Comparison of ENCODE assay signal across 21 mouse cellular contexts in the genomic region with DNA sequence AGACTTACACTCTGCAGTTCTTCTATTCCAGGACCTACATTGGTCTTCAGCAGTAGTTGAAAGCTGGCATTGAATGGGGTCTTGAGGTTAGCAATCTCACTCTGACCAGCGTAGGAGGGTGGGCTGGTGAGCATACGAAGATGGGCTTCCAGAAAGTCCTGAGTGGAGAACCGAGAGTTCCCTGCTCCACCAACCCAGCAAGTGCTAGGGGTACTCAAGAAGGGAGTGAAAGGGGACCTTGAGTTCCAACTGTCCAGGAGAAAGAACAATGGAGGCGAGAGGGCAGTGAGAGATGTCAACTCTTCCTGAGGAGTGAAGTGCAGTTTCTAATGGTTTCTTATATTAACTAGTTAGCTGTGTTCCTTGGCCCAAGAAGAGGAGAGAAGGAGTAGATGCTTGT. TPM values are rescaled to one million over a fixed set of nuclear protein-coding genes. Genes with fewer than 3 reads are reported as not detected.
DNase-seq lines count a peak whose midpoint lies in the region; ATAC-seq and TF ChIP-seq lines count a peak whose summit lies in the region.
"Had no signal": no experiment of that assay in that cellular context is flagged by ENCODE, and none has a peak within 500 bp of the region (broad histone marks: within the 10 kb centered on the region; RNA-seq: fewer than 3 reads in every experiment).

No protein-coding gene starts in this region.

- TF ChIP-seq POLR2A in heart, adult 2 months (IDR thresholded peaks at IDR 0.05; ENCODE audit: insufficient read depth, low read depth, low read length) = no peak

- H3K27ac ChIP-seq in heart, embryonic 13.5 days (replicated peaks) = no peak overlapping the region
- no peak overlapping the region for H3K27ac ChIP-seq in heart, adult 2 months
- H3K27ac ChIP-seq in embryonic facial prominence, embryonic 10.5 days (replicated peaks) = peak overlapping the region; percentile 87
- H3K27ac ChIP-seq in forebrain, embryonic 12.5 days = peak overlapping the region; percentile 95
- H3K27ac ChIP-seq in midbrain, embryonic 11.5 days (ENCODE audit: low read depth, low read length) = no peak overlapping the region
- H3K27ac ChIP-seq: hindbrain, postnatal 0 days; stomach, embryonic 15.5 days had no signal

- no peak overlapping the region for H3K4me2 ChIP-seq in heart, embryonic 13.5 days
- peak overlapping the region; percentile 69 for H3K4me2 ChIP-seq in forebrain, embryonic 12.5 days
- peak overlapping the region; percentile 43; the same call in 1 of the 2 replicates for H3K4me2 ChIP-seq in midbrain, embryonic 11.5 days
- H3K4me2 ChIP-seq: lung, embryonic 14.5 days; stomach, embryonic 15.5 days had no signal

- no peak for TF ChIP-seq CTCF in heart, adult 2 months (IDR thresholded peaks at IDR 0.05)

- peak overlapping the region; percentile 27 for H3K4me3 ChIP-seq in heart, embryonic 13.5 days
- no peak overlapping the region for H3K4me3 ChIP-seq in heart, adult 2 months
- H3K4me3 ChIP-seq in embryonic facial prominence, embryonic 10.5 days = peak overlapping the region; percentile 61
- peak overlapping the region; percentile 43 for H3K4me3 ChIP-seq in forebrain, embryonic 12.5 days (replicated peaks)
- H3K4me3 ChIP-seq in midbrain, embryonic 11.5 days (ENCODE audit: low read depth, low read length) = peak overlapping the region; percentile 13
- H3K4me3 ChIP-seq: megakaryocyte, embryonic 14.5 days; stomach, embryonic 15.5 days had no signal

- TF ChIP-seq EP300 in heart, adult 2 months (IDR thresholded peaks at IDR 0.05; ENCODE audit: insufficient read depth, low read depth, low read length) = no peak

- no peak for DNase-seq in heart, adult 2 months
- no peak for DNase-seq in embryonic facial prominence, embryonic 10.5 days (ENCODE audit: low spot score)
- peak; percentile 94 for DNase-seq in midbrain, embryonic 11.5 days (ENCODE audit: low spot score, missing footprints)
- DNase-seq in kidney, postnatal 25 days = no peak
- DNase-seq in left cerebral cortex, adult 18-20 months (ENCODE audit: low spot score in 2 of 2) = no peak
- DNase-seq: cerebellum, adult 2 months; kidney, adult 9 months; lung, embryonic 14.5 days; right cerebral cortex, adult 18-20 months; spleen, adult 18-20 months had no signal

- no peaks in the 10 kb centered on the region for H3K36me3 ChIP-seq in heart, embryonic 13.5 days
- H3K36me3 ChIP-seq in heart, adult 2 months (ENCODE audit: control insufficient read depth, insufficient read depth, low read length) = no peaks in the 10 kb centered on the region
- no peaks in the 10 kb centered on the region for H3K36me3 ChIP-seq in embryonic facial prominence, embryonic 10.5 days (replicated peaks)
- H3K36me3 ChIP-seq in forebrain, embryonic 12.5 days (replicated peaks) = no peaks in the 10 kb centered on the region
- H3K36me3 ChIP-seq in midbrain, embryonic 11.5 days (ENCODE audit: control insufficient read depth, insufficient read depth, low read length) = no peaks in the 10 kb centered on the region
- H3K36me3 ChIP-seq: stomach, embryonic 15.5 days had no signal

- no peak for ATAC-seq in heart, embryonic 13.5 days (ENCODE audit: extremely low read depth, insufficient number of reproducible peaks, low FRiP score, low TSS enrichment)
- ATAC-seq in forebrain, embryonic 12.5 days (ENCODE audit: low FRiP score) = no peak
- no peak for ATAC-seq in midbrain, embryonic 11.5 days (ENCODE audit: low FRiP score)
- ATAC-seq in cerebellum, adult (ENCODE audit: insufficient number of reproducible peaks, low FRiP score, low TSS enrichment) = no peak
- ATAC-seq: hindbrain, postnatal 0 days had no signal

- H3K9ac ChIP-seq in heart, embryonic 13.5 days = no peak overlapping the region
- H3K9ac ChIP-seq in heart, adult 2 months (ENCODE audit: low read depth, low read length) = no peak overlapping the region
- H3K9ac ChIP-seq in forebrain, embryonic 12.5 days = peak overlapping the region; percentile 57
- H3K9ac ChIP-seq in midbrain, embryonic 11.5 days (ENCODE audit: low read length) = 0 out of 2 replicates have a peak overlapping the region, but pooled peaks have one; percentile 1
- H3K9ac ChIP-seq: lung, embryonic 14.5 days; stomach, embryonic 15.5 days had no signal

- peaks cover 100% of the 10 kb centered on the region for H3K27me3 ChIP-seq in heart, embryonic 13.5 days (replicated peaks)
- peaks cover 35% of the 10 kb centered on the region for H3K27me3 ChIP-seq in heart, adult 2 months (ENCODE audit: control insufficient read depth, insufficient read depth, low read length)
- peaks cover 100% of the 10 kb centered on the region for H3K27me3 ChIP-seq in embryonic facial prominence, embryonic 10.5 days (replicated peaks; ENCODE audit: low read depth, poor library complexity, severe bottlenecking)
- peaks cover 99% of the 10 kb centered on the region for H3K27me3 ChIP-seq in forebrain, embryonic 12.5 days
- peaks cover 99% of the 10 kb centered on the region for H3K27me3 ChIP-seq in midbrain, embryonic 11.5 days (ENCODE audit: control insufficient read depth, insufficient read depth, low read length)

- H3K79me2 ChIP-seq in heart, adult 2 months (replicated peaks; ENCODE audit: control insufficient read depth, insufficient read depth, low read length) = no peaks in the 10 kb centered on the region

- H3K4me1 ChIP-seq in heart, embryonic 13.5 days = peaks cover 18% of the 10 kb centered on the region
- no peaks in the 10 kb centered on the region for H3K4me1 ChIP-seq in heart, adult 2 months (ENCODE audit: control insufficient read depth, insufficient read depth, low read length)
- peaks cover 57% of the 10 kb centered on the region for H3K4me1 ChIP-seq in embryonic facial prominence, embryonic 10.5 days
- H3K4me1 ChIP-seq in forebrain, embryonic 12.5 days = peaks cover 68% of the 10 kb centered on the region
- peaks cover 24% of the 10 kb centered on the region for H3K4me1 ChIP-seq in midbrain, embryonic 11.5 days (ENCODE audit: control insufficient read depth, insufficient read depth, low read length)

- intact Hi-C loops in heart, adult 2 months (cut with DNase I) = no loop called here

- WGBS in heart, embryonic 13.5 days = 2% methylated on average over 4 of the region's 4 CpGs
- WGBS in heart, adult 2 months = 5% methylated on average over 4 of the region's 4 CpGs
- under 1% methylated on average over 4 of the region's 4 CpGs for WGBS in embryonic facial prominence, embryonic 10.5 days
- 7% methylated on average over 4 of the region's 4 CpGs for WGBS in forebrain, embryonic 12.5 days
- WGBS in midbrain, embryonic 11.5 days = 2% methylated on average over 4 of the region's 4 CpGs

- H3K9me3 ChIP-seq in heart, embryonic 13.5 days = no peaks in the 10 kb centered on the region
- no peaks in the 10 kb centered on the region for H3K9me3 ChIP-seq in embryonic facial prominence, embryonic 10.5 days
- no peaks in the 10 kb centered on the region for H3K9me3 ChIP-seq in forebrain, embryonic 12.5 days
- no peaks in the 10 kb centered on the region for H3K9me3 ChIP-seq in midbrain, embryonic 11.5 days (ENCODE audit: control insufficient read depth, low read length)
- H3K9me3 ChIP-seq: megakaryocyte, embryonic 14.5 days; stomach, embryonic 15.5 days had no signal

RNA-seq across cellular contexts. Expression of a gene that starts 2.2 kb away (rescaled TPM):
- polyA plus RNA-seq in heart, embryonic 13.5 days (2015; fragmentation: Nextera tagmentation; extraction: Ambion mirVana) = not detected in 2 replicates
- total RNA-seq in heart, adult 2 months (2021) = not detected
- 0.06 TPM in 1 of 2 replicates, not detected in the other for polyA plus RNA-seq in heart, adult 2 months (2012; rRNA removed)
- polyA plus RNA-seq in embryonic facial prominence, embryonic 10.5 days (2016; fragmentation: Nextera tagmentation; extraction: Ambion mirVana) = 8.8 and 13.1 TPM in 2 replicates
- polyA plus RNA-seq in forebrain, embryonic 12.5 days (2016; fragmentation: Nextera tagmentation; extraction: Ambion mirVana) = 26.1 and 27.4 TPM in 2 replicates
- 6.7 and 10.7 TPM in 2 replicates for polyA plus RNA-seq in midbrain, embryonic 11.5 days (2014; fragmentation: Nextera tagmentation; extraction: Ambion mirVana)
- total RNA-seq in left cerebral cortex, adult 18-20 months (2021) = 1 to 10 TPM; 2.9 to 6.1 TPM
- total RNA-seq: common myeloid progenitor, adult 5-6 weeks; gastrocnemius, adult 18-20 months; liver, adult 2 months had no signal
- polyA plus RNA-seq: heart, embryonic 16.5 days; large intestine, adult 2 months; liver, adult 2 months; lung, embryonic 14.5 days; stomach, embryonic 15.5 days had no signal

Comparison
In these comparisons a context has a peak if more than half of its experiments do, and no peak if none do; other contexts are left out.
1. H3K27ac ChIP-seq: peak in embryonic facial prominence, embryonic 10.5 days (single experiment) and forebrain, embryonic 12.5 days (single experiment); none in heart, embryonic 13.5 days (single experiment), heart, adult 2 months (single experiment) and midbrain, embryonic 11.5 days (single experiment).
2. H3K9ac ChIP-seq: peak in forebrain, embryonic 12.5 days (single experiment) and midbrain, embryonic 11.5 days (single experiment); none in heart, embryonic 13.5 days (single experiment) and heart, adult 2 months (single experiment).